Mouse (Mus musculus) T-helper 17 cell (primary cell): Measurements from ENCODE around the gene Mettl23.

Experiments used
- in situ Hi-C, 2 experiments: fragments of 300-600 bp; cut with MboI, MseI; formaldehyde crosslinking; loops; 1 replicate in 1 of 2; 2 replicates in 1 of 2; pipeline ENCODE4 v1.15.1; 2025; ENCODE audit warnings: high pct_unique_total_duplicates in 2 of 2

The Mettl23 gene

GRCm38 (mm10) chr11:116846593-116847181 lies 3.6 kb downstream of the Mettl23 start:
- in situ Hi-C loops = loop anchor here in 1 of 2 experiments (25.0 kb wide), 1 partner anchor 1209 kb away; the partner anchor contains the start of gene Slc25a19

DNA sequence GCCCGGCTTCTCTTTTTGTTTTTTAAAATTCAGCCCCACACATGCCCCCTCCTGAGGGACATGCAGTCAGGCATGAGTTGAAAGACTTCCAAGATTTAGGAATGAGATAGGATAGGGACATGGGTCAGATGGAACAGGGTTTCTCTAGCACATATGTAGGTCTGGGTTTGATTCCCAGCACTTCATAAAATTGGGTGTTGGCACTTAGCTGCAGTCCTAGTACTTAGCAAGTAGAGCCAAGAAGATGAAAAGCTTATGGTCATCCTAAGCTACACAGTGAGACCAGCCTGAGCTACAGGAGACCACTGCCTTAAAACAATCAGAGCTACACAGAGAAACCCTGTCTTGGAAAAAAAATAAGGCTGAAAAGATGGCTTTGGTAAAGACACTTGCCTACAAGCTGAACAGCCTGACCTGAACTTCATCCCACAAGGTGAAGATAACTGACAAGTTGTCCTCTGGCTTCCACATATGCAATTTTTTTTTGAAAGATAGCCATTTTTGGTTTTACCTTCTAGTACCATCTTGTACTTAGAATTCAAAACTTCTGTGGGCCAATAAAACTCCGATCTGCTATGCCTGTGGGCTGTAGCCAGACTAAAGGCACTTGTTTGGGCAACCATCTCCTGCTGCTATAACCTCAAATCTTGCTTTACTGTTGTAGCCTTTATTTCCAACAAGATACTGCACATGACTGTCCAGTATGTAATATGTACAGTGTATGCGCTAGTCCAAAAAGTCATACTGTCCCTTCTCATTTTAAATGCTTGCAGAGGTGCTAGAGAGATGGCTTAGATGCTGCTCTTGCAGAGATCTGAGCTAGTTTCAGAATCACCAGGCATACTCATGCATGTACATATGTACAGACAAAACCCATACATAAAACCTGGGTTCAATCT lies 4.4 kb downstream of the Mettl23 start:
- in situ Hi-C loops = loop anchor here in 1 of 2 experiments (25.0 kb wide), 1 partner anchor 1210 kb away; the partner anchor contains the start of gene Slc25a19

DNA sequence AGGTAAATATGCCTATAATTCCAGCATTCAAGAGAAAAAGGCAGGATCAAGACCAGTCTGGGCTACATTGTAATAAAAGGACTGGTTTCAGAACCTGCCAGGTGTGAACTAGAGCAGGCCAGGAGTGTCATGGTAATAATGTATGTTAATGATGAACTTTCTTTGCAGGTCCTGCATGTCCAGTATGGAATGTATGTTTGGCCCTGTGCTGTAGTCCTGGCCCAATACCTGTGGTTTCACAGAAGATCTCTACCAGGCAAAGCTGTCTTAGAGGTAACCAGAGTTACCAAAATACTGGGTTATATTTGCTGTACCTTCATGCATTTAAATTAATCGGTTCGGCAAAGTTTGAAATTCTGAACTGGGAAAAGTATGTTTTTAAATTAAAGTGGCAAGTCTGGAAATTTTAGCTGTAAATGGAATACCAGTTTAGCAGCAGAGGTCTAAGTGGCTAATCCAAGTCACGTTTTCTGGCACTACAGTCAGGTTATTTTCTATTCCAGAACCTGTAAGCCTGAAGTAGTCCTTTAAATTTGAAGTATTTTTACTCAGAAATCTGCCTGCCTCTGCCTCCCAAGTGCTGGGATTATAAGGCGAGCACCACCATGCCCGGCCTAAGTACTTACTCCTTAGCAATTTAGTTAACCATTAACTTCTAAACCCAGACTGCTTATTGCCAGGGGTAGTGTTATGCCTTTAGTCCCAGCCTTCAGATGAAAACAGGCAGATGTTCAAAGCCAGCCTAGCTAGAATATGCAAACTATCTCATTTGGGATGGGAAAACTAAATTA lies 5.2 kb downstream of the Mettl23 start:
- in situ Hi-C loops = loop anchor here in 1 of 2 experiments (25.0 kb wide), 1 partner anchor 1211 kb away; the partner anchor contains the start of gene Slc25a19

DNA sequence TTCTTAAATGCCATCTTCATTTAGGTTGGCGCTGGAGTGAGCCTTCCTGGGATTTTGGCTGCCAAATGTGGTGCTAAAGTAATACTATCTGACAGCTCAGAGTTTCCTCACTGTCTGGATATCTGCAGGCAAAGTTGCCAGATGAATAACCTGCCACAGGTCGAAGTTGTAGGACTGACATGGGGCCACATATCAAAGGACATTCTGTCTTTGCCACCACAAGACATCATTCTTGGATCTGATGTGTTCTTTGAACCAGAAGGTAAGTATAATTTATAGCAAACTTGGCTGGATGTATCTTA lies 5.8 kb downstream of the Mettl23 start:
- in situ Hi-C loops = loop anchor here in 1 of 2 experiments (25.0 kb wide), 1 partner anchor 1212 kb away; the partner anchor contains the start of gene Slc25a19

DNA sequence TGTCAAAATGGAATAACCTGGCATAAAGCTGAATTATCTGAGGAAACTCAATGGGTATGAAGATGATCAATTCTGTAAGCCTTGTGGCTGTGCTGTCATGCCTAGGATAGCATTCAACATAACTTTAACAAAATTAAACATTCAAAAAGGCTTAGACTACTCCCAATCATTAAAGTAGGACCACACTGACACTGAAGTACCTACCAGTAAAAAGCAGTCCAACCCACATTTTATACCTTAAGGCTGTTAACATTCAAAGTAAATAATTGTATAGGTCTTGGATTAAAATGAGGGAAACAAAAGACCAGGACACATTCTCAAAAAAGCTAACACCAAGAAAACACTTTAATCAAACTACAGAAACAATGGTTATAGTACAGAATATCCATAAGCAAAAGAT lies 6.5 kb downstream of the Mettl23 start:
- in situ Hi-C loops = loop anchor here in 1 of 2 experiments (25.0 kb wide), 1 partner anchor 1212 kb away; the partner anchor contains the start of gene Slc25a19

- in situ Hi-C loops = loop anchor here (5.0 to 10.0 kb wide), 2 partner anchors 492 to 505 kb away; no protein-coding TSS in a partner anchor
These were observed 7.0 kb downstream of the Mettl23 start for GRCm38 (mm10) chr11:116850085-116850484.

DNA sequence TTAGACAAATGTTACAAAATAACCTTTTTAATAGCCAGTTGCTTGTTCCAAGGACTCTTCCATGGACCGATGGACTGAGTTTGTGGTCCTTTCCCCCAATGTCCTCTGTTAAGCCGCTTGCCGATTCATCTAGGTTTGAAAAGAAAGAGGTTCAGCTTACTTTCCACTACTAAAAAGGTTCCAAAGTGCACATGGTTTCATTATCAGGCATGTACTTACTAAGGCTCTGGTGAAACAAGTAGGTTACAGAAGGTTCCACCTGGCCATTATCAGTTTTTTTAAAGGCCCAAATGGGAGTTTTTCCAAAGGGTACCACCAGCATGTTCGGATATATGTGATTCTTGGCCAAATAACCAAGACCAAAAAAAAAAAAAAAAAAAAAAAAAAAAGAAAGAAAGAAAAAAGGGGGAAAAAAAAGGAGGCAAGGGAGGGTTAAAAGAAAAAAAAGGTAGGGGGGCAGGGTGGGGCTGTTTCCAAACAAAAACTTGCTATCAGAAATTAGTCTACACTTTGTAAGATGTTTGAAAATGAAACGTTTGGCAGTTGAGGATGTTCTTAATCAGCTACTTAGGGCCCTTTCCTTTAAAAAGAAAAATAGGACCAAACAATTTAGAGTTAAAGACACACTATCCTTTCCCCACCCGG lies 7.9 kb downstream of the Mettl23 start:
- in situ Hi-C loops = loop anchor here (5.0 to 10.0 kb wide), 2 partner anchors 491 to 504 kb away; no protein-coding TSS in a partner anchor

DNA sequence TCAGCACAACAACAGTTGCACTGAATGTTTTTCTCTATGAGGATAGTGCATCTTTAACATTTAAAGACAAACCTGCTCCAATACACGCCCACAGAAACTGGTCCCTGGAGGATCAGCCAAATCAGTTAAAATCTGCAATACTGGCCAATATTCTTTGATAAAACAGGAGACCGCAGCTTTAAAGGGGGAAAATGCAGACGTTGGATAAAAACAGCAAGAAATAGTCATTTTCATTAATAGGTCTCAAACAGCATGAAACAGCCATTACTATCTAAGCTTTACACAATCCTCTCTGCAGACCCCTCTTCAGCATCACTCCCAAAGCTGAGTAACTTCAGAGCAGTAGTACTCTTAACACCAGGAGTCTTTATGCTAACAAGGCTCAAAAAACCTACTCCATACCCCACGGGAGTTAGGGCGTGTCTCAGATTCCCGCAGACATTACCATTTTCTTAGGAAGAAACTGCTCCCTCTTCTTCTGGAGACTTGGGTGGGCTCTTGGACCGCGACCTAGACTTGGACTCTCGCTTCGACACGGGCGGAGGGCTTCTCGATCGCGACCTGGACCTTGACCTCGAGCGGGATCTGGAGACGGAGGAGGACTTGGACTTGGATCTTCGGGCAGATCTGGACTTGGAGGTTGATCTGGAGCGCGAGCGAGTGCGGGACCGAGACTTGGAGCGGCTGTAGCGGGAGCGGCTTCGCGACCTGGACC lies 8.7 kb downstream of the Mettl23 start:
- in situ Hi-C loops = loop anchor here (5.0 to 10.0 kb wide), 2 partner anchors 491 to 503 kb away; no protein-coding TSS in a partner anchor

- in situ Hi-C loops = loop anchor here (5.0 to 10.0 kb wide), 2 partner anchors 490 to 502 kb away; no protein-coding TSS in a partner anchor
These were observed 9.3 kb downstream of the Mettl23 start, which contains the start of gene Mfsd11 for GRCm38 (mm10) chr11:116852291-116852890. Gene Mfsd11, plus strand, starts transcription at chr11:116852440.

DNA sequence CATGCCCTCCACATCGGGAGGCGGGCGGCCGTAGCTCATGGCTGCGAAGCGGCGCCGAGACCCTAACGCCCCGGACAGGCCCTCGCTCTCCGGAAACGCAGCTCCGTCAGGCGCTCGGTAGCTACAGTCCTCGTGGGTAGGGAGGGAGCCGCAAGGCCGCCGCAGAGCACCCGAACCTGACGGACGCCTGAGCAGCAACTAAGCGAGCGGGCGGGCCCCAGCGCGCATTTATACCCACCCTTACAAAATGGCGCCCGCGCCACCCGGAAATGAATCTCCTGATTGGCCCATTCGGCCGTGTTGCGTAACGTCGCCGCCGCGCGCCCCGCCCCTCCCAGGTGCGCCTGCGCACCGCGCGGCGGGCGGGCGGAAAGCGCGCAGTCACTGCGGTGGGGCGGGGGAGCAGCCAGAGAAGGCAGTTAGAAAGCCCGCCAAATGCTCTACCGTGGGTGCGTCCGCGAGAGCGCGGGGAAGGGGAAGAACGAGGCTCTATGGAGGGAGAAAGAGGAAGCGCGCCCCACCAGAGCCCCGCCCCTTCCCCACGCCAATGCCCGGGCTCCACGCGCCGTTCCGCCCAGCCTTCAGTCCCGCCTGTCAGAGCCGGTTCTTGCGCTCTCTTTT lies 9.9 kb downstream of the Mettl23 start, which contains the start of gene Srsf2:
TSS of gene Srsf2 (minus strand) at position 204 of the 621 bp plus-strand sequence.
- in situ Hi-C loops = loop anchor here (5.0 to 10.0 kb wide), 2 partner anchors 489 to 502 kb away; no protein-coding TSS in a partner anchor

- in situ Hi-C loops = loop anchor here (5.0 to 10.0 kb wide), 2 partner anchors 489 to 501 kb away; no protein-coding TSS in a partner anchor
These were observed 10.4 kb downstream of the Mettl23 start for GRCm38 (mm10) chr11:116853512-116853928.

DNA sequence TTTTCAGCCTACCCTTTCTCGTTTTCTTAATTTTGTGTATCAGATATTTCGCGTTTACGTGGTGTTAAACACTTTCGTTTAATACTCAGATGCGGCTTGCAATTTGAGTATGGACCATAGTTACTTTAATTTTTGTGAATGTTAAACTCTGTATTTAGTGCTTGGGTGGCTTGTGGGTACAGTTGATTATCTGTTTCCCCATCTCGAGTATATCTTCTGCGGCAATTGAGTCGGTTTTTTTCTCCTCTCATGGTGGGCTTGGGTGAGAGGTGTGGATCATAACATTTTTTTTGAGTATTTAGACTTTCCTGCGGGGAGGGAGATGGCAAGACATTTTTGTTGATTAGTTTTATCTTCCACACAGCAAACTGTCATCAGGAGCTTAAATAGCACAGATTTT lies 11.2 kb downstream of the Mettl23 start:
- in situ Hi-C loops = loop anchor here (5.0 to 10.0 kb wide), 2 partner anchors 488 to 501 kb away; no protein-coding TSS in a partner anchor

GRCm38 (mm10) chr11:116857183-116857850 lies 14.2 kb downstream of the Mettl23 start:
- in situ Hi-C loops = loop anchor here in 1 of 2 experiments (10.0 kb wide), 1 partner anchor 497 kb away; no protein-coding TSS in a partner anchor

- in situ Hi-C loops = no loop called here
These were observed 21.4 kb downstream of the Mettl23 start for GRCm38 (mm10) chr11:116864444-116864843.

GRCm38 (mm10) chr11:116865945-116866585 lies 23.0 kb downstream of the Mettl23 start:
- in situ Hi-C loops = no loop called here

DNA sequence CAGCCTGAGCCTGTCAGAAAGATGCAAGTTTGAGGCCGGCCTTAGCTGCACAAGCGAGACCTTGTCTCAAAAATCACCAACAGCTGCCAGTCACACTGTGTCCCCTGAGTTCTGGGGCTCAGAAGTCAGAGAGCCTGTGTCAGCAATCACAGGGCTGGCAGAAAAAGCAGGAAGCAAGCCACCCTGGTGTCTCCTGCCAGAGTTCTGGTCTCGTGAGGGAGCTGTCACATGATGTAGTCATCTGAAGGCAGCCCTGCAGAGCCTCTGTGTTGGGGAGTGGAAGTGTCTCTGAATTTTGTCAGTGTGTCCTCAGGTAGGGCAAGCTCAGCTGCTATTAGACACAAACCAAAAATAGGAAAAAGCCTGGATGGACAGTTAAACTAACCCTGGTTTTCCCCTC lies 25.1 kb downstream of the Mettl23 start:
- in situ Hi-C loops = no loop called here

DNA sequence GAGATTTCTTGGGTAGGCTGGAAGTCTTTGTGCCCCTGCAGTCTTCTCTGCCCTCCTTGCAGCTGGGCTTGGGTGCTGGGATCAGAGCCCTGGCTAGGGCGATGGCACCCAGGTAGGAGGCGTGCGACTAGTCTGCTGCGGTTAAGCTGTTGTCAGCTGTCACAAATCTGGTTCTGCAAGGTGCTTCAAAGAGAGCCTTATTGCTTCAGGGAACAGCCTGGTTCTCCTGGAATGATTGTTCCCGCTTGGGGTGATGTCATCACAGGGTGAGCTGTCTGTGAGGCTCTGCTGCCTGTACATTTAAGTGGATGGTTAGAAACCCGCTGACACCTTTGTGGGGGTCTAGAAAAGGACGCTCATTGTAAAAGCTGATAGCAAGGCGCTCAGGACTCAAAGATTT lies 26.1 kb downstream of the Mettl23 start:
- in situ Hi-C loops = no loop called here

DNA sequence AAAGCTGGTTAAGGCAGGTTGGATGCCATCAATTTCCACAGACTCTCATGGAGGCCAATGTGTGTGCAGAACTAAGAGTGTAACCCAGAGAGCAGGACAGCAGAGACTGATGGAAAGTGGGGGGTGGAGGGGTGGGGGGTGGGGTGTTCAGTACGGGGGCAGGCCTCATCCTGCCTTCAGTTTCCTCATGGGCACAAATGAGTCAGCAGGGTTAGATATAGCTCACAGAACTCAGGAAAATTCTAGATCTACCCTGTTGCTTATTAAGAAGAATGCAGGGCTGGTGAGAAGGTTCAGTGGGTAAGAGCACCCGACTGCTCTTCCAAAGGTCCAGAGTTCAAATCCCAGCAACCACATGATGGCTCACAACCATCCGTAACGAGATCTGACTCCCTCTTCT lies 26.6 kb downstream of the Mettl23 start:
- in situ Hi-C loops = no loop called here
